Mouse (Mus musculus): ENCODE data around the gene Mrpl34. TPM values are rescaled to one million over a fixed set of nuclear protein-coding genes. Genes with fewer than 3 reads are reported as not detected.

The Mrpl34 gene
- polyA plus RNA-seq, 1 experiment from 2014 or later, result 170 TPM

- Histone ChIP-seq H3K4me2 (replicated peaks; ENCODE audit: low read depth, low read length) (no peak overlapping the region), H3K4me3 (ENCODE audit: low read length) (no peak overlapping the region), H3K27ac (ENCODE audit: low read length) (no peak overlapping the region), H3K27me3 (ENCODE audit: insufficient read depth, low read length) (no peaks in the 10 kb centered on the region), H3K9me3 (ENCODE audit: low read length) (no peaks in the 10 kb centered on the region), H3K36me3 (ENCODE audit: insufficient read depth, low read length) (peaks cover 13% of the 10 kb centered on the region; the same call in 1 of the 2 replicates), H3K4me1 (ENCODE audit: insufficient read depth, low read length) (no peaks in the 10 kb centered on the region), H3K9ac (replicated peaks; ENCODE audit: low read length) (no peak overlapping the region)
- ATAC-seq (ENCODE audit: low FRiP score, low TSS enrichment), result no peak
- WGBS, result 45% methylated on average over 22 of the region's 22 CpGs
Measured at GRCm38 (mm10) chr8:71456906-71457305, 7.9 kb upstream of the Mrpl34 start.

GRCm38 (mm10) chr8:71457659-71458270, 7.0 kb upstream of the Mrpl34 start:
- no peak for ATAC-seq (ENCODE audit: low FRiP score, low TSS enrichment)
- WGBS, result 81% methylated on average over 20 of the region's 20 CpGs
- peaks cover 13% of the 10 kb centered on the region; the same call in 1 of the 2 replicates for H3K36me3 ChIP-seq (ENCODE audit: insufficient read depth, low read length)
- no peaks in the 10 kb centered on the region for H3K9me3 ChIP-seq (ENCODE audit: low read length)
- H3K27ac ChIP-seq (ENCODE audit: low read length), result no peak overlapping the region
- no peak overlapping the region for H3K9ac ChIP-seq (replicated peaks; ENCODE audit: low read length)
- no peak overlapping the region for H3K4me3 ChIP-seq (ENCODE audit: low read length)
- no peak overlapping the region for H3K4me2 ChIP-seq (replicated peaks; ENCODE audit: low read depth, low read length)
- no peaks in the 10 kb centered on the region for H3K27me3 ChIP-seq (ENCODE audit: insufficient read depth, low read length)
- H3K4me1 ChIP-seq (ENCODE audit: insufficient read depth, low read length), result peaks cover 7% of the 10 kb centered on the region; the same call in 1 of the 2 replicates

- H3K9ac ChIP-seq (replicated peaks; ENCODE audit: low read length), result no peak overlapping the region
Measured at GRCm38 (mm10) chr8:71460716-71461115, 4.0 kb upstream of the Mrpl34 start.

GRCm38 (mm10) chr8:71461152-71461840, 3.5 kb upstream of the Mrpl34 start:
- 89% methylated on average over 44 of the region's 47 CpGs for WGBS
- Histone ChIP-seq H3K4me2 (replicated peaks; ENCODE audit: low read depth, low read length) (no peak overlapping the region), H3K27me3 (ENCODE audit: insufficient read depth, low read length) (no peaks in the 10 kb centered on the region)

More at GRCm38 (mm10) chr8:71460716-71461115, 4.0 kb upstream of the Mrpl34 start:
- WGBS, result 93% methylated on average over 6 of the region's 6 CpGs
- Histone ChIP-seq H3K27me3 (ENCODE audit: insufficient read depth, low read length) (no peaks in the 10 kb centered on the region), H3K27ac (ENCODE audit: low read length) (no peak overlapping the region), H3K36me3 (ENCODE audit: insufficient read depth, low read length) (peaks cover 13% of the 10 kb centered on the region; the same call in 1 of the 2 replicates), H3K4me3 (ENCODE audit: low read length) (no peak overlapping the region), H3K4me1 (ENCODE audit: insufficient read depth, low read length) (peaks cover 22% of the 10 kb centered on the region), H3K9me3 (ENCODE audit: low read length) (no peaks in the 10 kb centered on the region), H3K4me2 (replicated peaks; ENCODE audit: low read depth, low read length) (no peak overlapping the region)
- ATAC-seq (ENCODE audit: low FRiP score, low TSS enrichment), result no peak

GRCm38 (mm10) chr8:71462191-71462590, 2.6 kb upstream of the Mrpl34 start:
- H3K9ac ChIP-seq (replicated peaks; ENCODE audit: low read length), result no peak overlapping the region; the same call in 1 of the 2 replicates
- 76% methylated on average over 4 of the region's 4 CpGs for WGBS
- peaks cover 25% of the 10 kb centered on the region for H3K4me1 ChIP-seq (ENCODE audit: insufficient read depth, low read length)
- H3K36me3 ChIP-seq (ENCODE audit: insufficient read depth, low read length), result peaks cover 13% of the 10 kb centered on the region; the same call in 1 of the 2 replicates
- peak overlapping the region; percentile 83 for H3K4me2 ChIP-seq (replicated peaks; ENCODE audit: low read depth, low read length)
- peak overlapping the region; percentile 82; the same call in 1 of the 2 replicates for H3K4me3 ChIP-seq (ENCODE audit: low read length)
- no peaks in the 10 kb centered on the region for H3K27me3 ChIP-seq (ENCODE audit: insufficient read depth, low read length)
- no peaks in the 10 kb centered on the region for H3K9me3 ChIP-seq (ENCODE audit: low read length)
- no peak overlapping the region for H3K27ac ChIP-seq (ENCODE audit: low read length)
- ATAC-seq (ENCODE audit: low FRiP score, low TSS enrichment), result no peak

More at GRCm38 (mm10) chr8:71461152-71461840, 3.5 kb upstream of the Mrpl34 start:
- Histone ChIP-seq H3K4me3 (ENCODE audit: low read length) (no peak overlapping the region), H3K27ac (ENCODE audit: low read length) (no peak overlapping the region), H3K36me3 (ENCODE audit: insufficient read depth, low read length) (peaks cover 13% of the 10 kb centered on the region; the same call in 1 of the 2 replicates), H3K9ac (replicated peaks; ENCODE audit: low read length) (no peak overlapping the region), H3K4me1 (ENCODE audit: insufficient read depth, low read length) (peaks cover 25% of the 10 kb centered on the region), H3K9me3 (ENCODE audit: low read length) (no peaks in the 10 kb centered on the region)
- no peak for ATAC-seq (ENCODE audit: low FRiP score, low TSS enrichment)

GRCm38 (mm10) chr8:71462786-71463185, 2.0 kb upstream of the Mrpl34 start:
- Histone ChIP-seq H3K4me3 (ENCODE audit: low read length) (peak overlapping the region; percentile 82), H3K4me1 (ENCODE audit: insufficient read depth, low read length) (peaks cover 25% of the 10 kb centered on the region), H3K27me3 (ENCODE audit: insufficient read depth, low read length) (no peaks in the 10 kb centered on the region), H3K9me3 (ENCODE audit: low read length) (no peaks in the 10 kb centered on the region), H3K36me3 (ENCODE audit: insufficient read depth, low read length) (peaks cover 13% of the 10 kb centered on the region; the same call in 1 of the 2 replicates), H3K27ac (ENCODE audit: low read length) (no peak overlapping the region), H3K9ac (replicated peaks; ENCODE audit: low read length) (peak overlapping the region; percentile 82), H3K4me2 (replicated peaks; ENCODE audit: low read depth, low read length) (peak overlapping the region; percentile 83)
- no peak for ATAC-seq (ENCODE audit: low FRiP score, low TSS enrichment)
- WGBS, result 4% methylated on average over 16 of the region's 16 CpGs

GRCm38 (mm10) chr8:71463188-71464033, 1.3 kb upstream of the Mrpl34 start, which contains the start of gene Abhd8:
Gene Abhd8, minus strand, starts transcription at chr8:71463655.
- Histone ChIP-seq H3K9me3 (ENCODE audit: low read length) (no peaks in the 10 kb centered on the region), H3K4me2 (replicated peaks; ENCODE audit: low read depth, low read length) (peak within 1 kb of the TSS; percentile 83), H3K27me3 (ENCODE audit: insufficient read depth, low read length) (no peaks in the 10 kb centered on the region), H3K4me3 (ENCODE audit: low read length) (peak within 1 kb of the TSS; percentile 82), H3K4me1 (ENCODE audit: insufficient read depth, low read length) (peaks cover 25% of the 10 kb centered on the region), H3K36me3 (ENCODE audit: insufficient read depth, low read length) (peaks cover 13% of the 10 kb centered on the region; the same call in 1 of the 2 replicates), H3K9ac (replicated peaks; ENCODE audit: low read length) (peak within 1 kb of the TSS; percentile 82), H3K27ac (ENCODE audit: low read length) (peak within 1 kb of the TSS; percentile 89)
- under 1% methylated on average over 55 of the region's 55 CpGs for WGBS
- peak; percentile 83 for ATAC-seq (ENCODE audit: low FRiP score, low TSS enrichment)

- Histone ChIP-seq H3K27ac (ENCODE audit: low read length) (no peak overlapping the region), H3K4me3 (ENCODE audit: low read length) (peak overlapping the region; percentile 82), H3K4me2 (replicated peaks; ENCODE audit: low read depth, low read length) (peak overlapping the region; percentile 83), H3K9ac (replicated peaks; ENCODE audit: low read length) (peak overlapping the region; percentile 69), H3K27me3 (ENCODE audit: insufficient read depth, low read length) (no peaks in the 10 kb centered on the region), H3K9me3 (ENCODE audit: low read length) (no peaks in the 10 kb centered on the region), H3K36me3 (ENCODE audit: insufficient read depth, low read length) (peaks cover 7% of the 10 kb centered on the region; the same call in 1 of the 2 replicates), H3K4me1 (ENCODE audit: insufficient read depth, low read length) (peaks cover 35% of the 10 kb centered on the region)
- WGBS, result 75% methylated on average over 8 of the region's 8 CpGs
- ATAC-seq (ENCODE audit: low FRiP score, low TSS enrichment), result no peak
Measured at GRCm38 (mm10) chr8:71465733-71466132, 974 bp downstream of the Mrpl34 start.

GRCm38 (mm10) chr8:71466198-71466597, 1.4 kb downstream of the Mrpl34 start:
- H3K27ac ChIP-seq (ENCODE audit: low read length), result no peak overlapping the region
- H3K4me2 ChIP-seq (replicated peaks; ENCODE audit: low read depth, low read length), result no peak overlapping the region
- no peak for ATAC-seq (ENCODE audit: low FRiP score, low TSS enrichment)
- H3K9ac ChIP-seq (replicated peaks; ENCODE audit: low read length), result no peak overlapping the region
- H3K4me3 ChIP-seq (ENCODE audit: low read length), result no peak overlapping the region
- H3K9me3 ChIP-seq (ENCODE audit: low read length), result no peaks in the 10 kb centered on the region
- H3K36me3 ChIP-seq (ENCODE audit: insufficient read depth, low read length), result peaks cover 5% of the 10 kb centered on the region; the same call in 1 of the 2 replicates
- peaks cover 35% of the 10 kb centered on the region for H3K4me1 ChIP-seq (ENCODE audit: insufficient read depth, low read length)
- 94% methylated on average over 5 of the region's 5 CpGs for WGBS
- no peaks in the 10 kb centered on the region for H3K27me3 ChIP-seq (ENCODE audit: insufficient read depth, low read length)

All from kidney, embryonic 16.5 days (tissue).